Mouse (Mus musculus) midbrain, embryonic 10.5 days (tissue): Measurements from ENCODE around the gene Bag2. TPM values are rescaled to one million over a fixed set of nuclear protein-coding genes. Genes with fewer than 3 reads are reported as not detected.
"Not testable (repeated sequence)": the region's sequence is repeated elsewhere in the genome, so short reads cannot be mapped to it uniquely, and the experiment has no call there.

ENCODE experiments used
- DNase-seq: peaks from one replicate; pipeline ENCODE4 v3.0.0-alpha.2; 2017; ENCODE audit warnings: low spot score
- H3K27ac ChIP-seq: fragments of 300-500 bp; sonication (generic); replicated peaks from 2 replicates; pipeline ENCODE4 v1.5.1; 2016; ENCODE audit warnings: mild to moderate bottlenecking
- H3K27me3 ChIP-seq: fragments of 300-500 bp; sonication (generic); 2 replicates; pipeline ENCODE4 v1.6.1; 2016; ENCODE audit warnings: low read depth, mild to moderate bottlenecking; ENCODE audit not compliant: poor library complexity, severe bottlenecking
- H3K36me3 ChIP-seq: fragments of 300-500 bp; sonication (generic); 2 replicates; pipeline ENCODE4 v1.6.1; 2016; ENCODE audit warnings: mild to moderate bottlenecking, moderate library complexity
- H3K4me1 ChIP-seq: fragments of 300-500 bp; sonication (generic); 2 replicates; pipeline ENCODE4 v1.6.1; 2016
- H3K4me3 ChIP-seq: fragments of 300-500 bp; sonication (generic); 2 replicates; pipeline ENCODE4 v1.5.1; 2016; ENCODE audit warnings: mild to moderate bottlenecking, moderate library complexity
- H3K9me3 ChIP-seq: fragments of 300-500 bp; sonication (generic); replicated peaks from 2 replicates; pipeline ENCODE4 v1.6.1; 2016; ENCODE audit warnings: mild to moderate bottlenecking
- WGBS: fragments of 180-500 bp; shearing (Covaris S2); methylation state at CpG from one replicate; pipeline ENCODE4 v1.1.7; 2016; 5-methylcytosine and 5-hydroxymethylcytosine counted together
- polyA plus RNA-seq: library from polyadenylated mRNA; unstranded; fragments of >200 nt; fragmentation: Nextera tagmentation; extraction: Ambion mirVana; gene quantifications from 2 replicates; pipeline ENCODE4 v1.2.1, GENCODE M21; 2016

The Bag2 gene
- polyA plus RNA-seq, 1 experiment from 2014 or later, result 52.2 TPM

DNA sequence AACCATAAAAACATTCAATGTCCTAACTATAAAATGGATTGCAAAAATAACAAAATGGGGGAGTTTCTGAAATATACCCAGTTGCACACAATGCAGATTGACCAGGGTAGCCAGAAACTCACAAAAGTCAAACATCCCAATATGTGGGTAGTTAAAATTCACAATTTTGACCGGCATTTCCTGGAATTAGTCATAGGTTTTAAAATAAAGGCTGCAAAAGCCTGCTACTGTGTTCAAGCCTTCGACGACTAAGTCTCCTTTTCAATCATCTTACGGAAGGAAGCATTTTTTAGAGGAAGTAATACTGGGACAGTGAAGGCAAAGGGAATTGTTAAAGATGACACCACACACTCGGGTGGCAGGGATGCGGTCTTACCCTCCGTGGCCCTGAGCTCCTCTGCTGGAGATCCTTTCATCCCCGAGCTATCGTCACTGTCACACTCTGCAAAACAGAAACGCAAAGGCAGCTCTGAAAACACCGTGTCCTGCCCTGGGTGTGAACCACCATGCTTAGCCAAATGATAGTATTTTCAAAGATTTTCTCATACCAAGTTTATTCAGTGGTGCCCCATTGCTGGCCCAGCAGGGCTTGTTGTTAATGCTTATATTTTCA lies 8.0 kb upstream of the Bag2 start:
- peaks cover 3% of the 10 kb centered on the region; the same call in 1 of the 2 replicates for H3K4me1 ChIP-seq
- no peak overlapping the region for H3K27ac ChIP-seq
- H3K27me3 ChIP-seq, result no peaks in the 10 kb centered on the region
- peaks cover 59% of the 10 kb centered on the region for H3K36me3 ChIP-seq
- H3K9me3 ChIP-seq, result no peaks in the 10 kb centered on the region
- DNase-seq, result no peak
- no peak overlapping the region for H3K4me3 ChIP-seq
- WGBS, result 87% methylated on average over 11 of the region's 11 CpGs

DNA sequence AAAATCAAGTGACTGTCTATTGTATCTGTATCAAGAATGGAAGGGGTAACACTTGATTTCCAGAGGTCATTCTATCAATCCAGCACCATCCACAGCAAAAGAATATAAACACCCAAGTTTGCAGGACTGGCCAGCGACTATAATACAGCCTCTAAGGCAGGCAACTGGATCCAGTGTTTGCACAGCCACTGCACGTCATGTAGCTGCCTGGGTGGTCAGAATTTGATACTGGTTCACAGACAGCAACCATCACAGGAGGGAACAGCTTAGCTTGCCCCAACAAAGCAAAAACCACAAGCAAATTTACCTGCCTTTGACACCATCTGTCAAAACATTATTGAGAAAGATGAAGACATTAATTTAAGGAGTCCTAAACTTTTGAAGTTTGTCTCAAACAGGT lies 6.2 kb upstream of the Bag2 start:
- H3K4me1 ChIP-seq, result peaks cover 3% of the 10 kb centered on the region; the same call in 1 of the 2 replicates
- H3K4me3 ChIP-seq, result no peak overlapping the region
- no peak overlapping the region for H3K27ac ChIP-seq
- H3K9me3 ChIP-seq, result no peaks in the 10 kb centered on the region
- WGBS, result 69% methylated on average over 2 of the region's 2 CpGs
- no peak for DNase-seq
- H3K27me3 ChIP-seq, result no peaks in the 10 kb centered on the region
- peaks cover 55% of the 10 kb centered on the region for H3K36me3 ChIP-seq

DNA sequence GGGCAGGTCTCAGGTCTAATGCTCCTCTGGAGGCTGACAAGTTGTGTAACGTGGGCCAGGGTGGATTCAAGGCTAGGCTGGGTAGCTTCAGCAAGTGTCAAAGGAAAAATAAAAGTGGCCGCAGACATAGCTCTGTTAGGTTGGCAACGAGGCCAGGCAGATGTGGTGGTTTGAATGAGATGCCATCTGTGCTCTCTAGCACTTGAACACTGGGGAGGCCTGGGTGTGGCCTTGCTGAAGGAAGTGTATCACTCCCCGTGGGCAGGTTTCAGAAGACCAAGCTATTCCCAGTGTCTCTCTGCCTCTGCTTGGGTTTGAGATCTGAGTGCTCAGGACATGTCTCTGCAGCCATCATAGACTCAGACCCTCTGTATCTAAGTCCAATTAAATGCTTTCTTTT lies 893 bp upstream of the Bag2 start:
- 66% methylated on average over 4 of the region's 4 CpGs for WGBS
- no peak overlapping the region for H3K27ac ChIP-seq
- DNase-seq, result no peak
- H3K36me3 ChIP-seq, result peaks cover 38% of the 10 kb centered on the region
- H3K27me3 ChIP-seq, result no peaks in the 10 kb centered on the region
- H3K9me3 ChIP-seq, result no peaks in the 10 kb centered on the region; the same call in 1 of the 2 replicates
- H3K4me3 ChIP-seq, result no peak overlapping the region; the same call in 1 of the 2 replicates
- H3K4me1 ChIP-seq, result peaks cover 25% of the 10 kb centered on the region

DNA sequence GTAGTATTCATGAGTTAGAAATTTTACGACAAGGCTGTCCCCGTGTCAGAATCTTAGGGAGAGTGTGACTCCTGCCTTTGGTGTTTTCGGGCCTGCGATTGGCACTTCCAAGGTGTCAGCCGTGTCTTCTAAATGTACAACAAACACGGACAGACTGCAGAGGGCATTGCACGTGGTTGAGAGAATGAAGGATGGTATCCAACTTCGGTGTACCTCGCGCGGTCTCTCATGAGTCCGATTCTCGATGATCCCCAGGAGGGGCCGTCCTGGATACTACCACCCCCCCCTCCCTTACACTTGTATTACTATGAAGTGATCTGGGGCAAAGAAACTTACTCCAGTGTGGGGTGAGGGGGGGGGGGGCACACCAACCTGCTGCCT lies 572 bp downstream of the Bag2 start:
- Histone ChIP-seq H3K27ac (peak overlapping the region; percentile 89), H3K9me3 (no peaks in the 10 kb centered on the region; the same call in 1 of the 2 replicates), H3K36me3 (peaks cover 36% of the 10 kb centered on the region), H3K4me3 (peak overlapping the region; percentile 73), H3K4me1 (peaks cover 25% of the 10 kb centered on the region), H3K27me3 (no peaks in the 10 kb centered on the region)
- WGBS, result 16% methylated on average over 14 of the region's 14 CpGs
- DNase-seq, result no peak

DNA sequence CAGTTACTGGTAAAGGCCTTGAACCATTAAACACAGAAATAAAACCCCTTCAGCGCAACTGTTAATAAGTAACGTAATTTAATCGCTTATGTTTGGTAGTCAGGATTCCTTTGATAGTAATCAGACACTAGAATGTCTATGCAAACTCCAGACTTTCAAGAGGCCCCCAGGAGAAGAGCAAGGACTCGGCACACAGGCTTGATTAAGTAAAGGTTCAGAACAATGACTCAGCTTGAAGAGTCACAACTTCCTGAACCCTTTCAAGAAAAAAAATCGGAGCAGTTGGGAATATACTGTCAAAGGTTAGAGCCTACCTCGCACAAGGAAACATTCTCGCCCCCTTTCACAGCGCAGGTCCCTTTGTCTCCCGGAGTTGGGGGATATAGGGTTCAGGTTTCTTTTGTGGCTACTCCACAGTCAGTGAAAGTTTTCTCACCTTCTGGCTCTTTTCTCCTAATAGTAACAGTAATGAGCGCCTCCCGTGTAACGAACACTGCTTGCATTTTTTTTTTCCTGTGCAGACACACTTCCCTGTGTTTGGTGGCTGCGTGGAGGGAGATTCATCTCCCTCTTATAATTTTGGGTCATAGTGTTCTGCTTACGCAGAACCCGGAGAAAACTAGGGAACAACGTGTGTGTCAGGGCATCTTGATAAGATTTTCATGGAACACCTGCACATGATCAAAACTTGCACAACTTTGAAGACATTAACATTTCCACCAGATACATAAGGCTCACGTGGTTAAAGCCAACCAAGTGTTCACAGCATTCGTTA lies 1.1 kb downstream of the Bag2 start:
- Histone ChIP-seq H3K4me3 (peak overlapping the region; percentile 73), H3K27ac (no peak overlapping the region), H3K4me1 (peaks cover 25% of the 10 kb centered on the region), H3K9me3 (no peaks in the 10 kb centered on the region; the same call in 1 of the 2 replicates), H3K27me3 (no peaks in the 10 kb centered on the region), H3K36me3 (peaks cover 32% of the 10 kb centered on the region)
- no peak for DNase-seq
- WGBS, result 47% methylated on average over 18 of the region's 18 CpGs

DNA sequence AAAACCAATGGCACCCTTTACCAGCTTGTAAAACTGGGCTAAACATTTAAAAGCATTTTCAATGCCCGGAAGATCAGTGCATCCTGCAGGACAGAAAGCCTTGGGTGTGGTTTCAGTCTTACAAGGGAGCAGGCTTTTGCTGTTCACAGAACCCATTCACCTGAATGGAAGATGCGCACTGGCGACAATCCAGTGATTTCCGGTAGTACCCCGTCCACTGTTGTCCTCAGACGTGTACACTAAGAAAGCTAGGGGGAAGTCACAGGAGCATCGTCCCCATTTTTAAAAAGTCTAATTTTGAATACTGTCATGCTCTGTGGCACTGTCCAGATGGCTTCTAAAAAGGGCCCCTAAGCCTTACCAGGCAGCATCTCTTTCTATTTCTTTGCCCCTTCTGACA lies 1.8 kb downstream of the Bag2 start:
- Histone ChIP-seq H3K27me3 (no peaks in the 10 kb centered on the region), H3K27ac (no peak overlapping the region), H3K36me3 (peaks cover 32% of the 10 kb centered on the region), H3K4me3 (no peak overlapping the region), H3K9me3 (no peaks in the 10 kb centered on the region; the same call in 1 of the 2 replicates), H3K4me1 (peaks cover 25% of the 10 kb centered on the region)
- DNase-seq, result no peak
- 88% methylated on average over 7 of the region's 7 CpGs for WGBS

DNA sequence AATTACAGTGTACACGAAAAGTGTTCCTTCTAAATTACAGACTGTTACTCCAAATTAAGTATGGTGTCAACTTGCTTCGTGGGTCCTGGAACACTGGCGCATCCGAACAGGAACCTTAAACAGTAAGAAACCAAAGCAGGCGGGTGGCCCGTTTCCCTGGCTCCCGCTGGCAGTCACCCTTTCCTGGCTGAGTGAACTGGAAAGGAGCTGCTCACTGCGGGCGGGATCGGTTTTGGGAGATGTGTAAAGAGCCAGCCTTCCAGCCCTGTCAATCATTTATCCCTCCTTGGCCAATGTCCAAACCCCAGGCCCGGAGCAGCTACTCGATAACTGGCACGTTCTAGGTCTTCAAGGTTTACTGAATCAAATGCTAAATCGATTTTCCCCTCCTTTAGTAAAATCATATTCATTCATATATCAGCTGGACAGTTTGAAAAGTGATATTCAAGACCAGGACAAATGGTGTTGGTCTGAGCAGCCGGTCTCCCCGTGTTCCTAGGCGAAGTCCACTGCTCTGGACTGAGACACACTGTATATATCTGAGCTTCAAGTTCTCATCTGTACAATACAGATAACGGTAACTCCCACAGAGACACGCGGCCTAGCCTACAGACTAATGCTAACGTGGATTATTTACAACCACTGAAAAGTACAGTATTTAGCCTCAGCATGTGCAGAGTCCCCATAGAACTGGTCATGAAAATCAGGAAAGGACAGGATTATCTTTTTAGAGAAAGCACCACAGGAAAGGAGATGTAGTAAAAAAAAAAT lies 2.4 kb downstream of the Bag2 start:
- Histone ChIP-seq H3K27me3 (no peaks in the 10 kb centered on the region), H3K9me3 (no peaks in the 10 kb centered on the region; the same call in 1 of the 2 replicates), H3K4me3 (no peak overlapping the region), H3K4me1 (peaks cover 25% of the 10 kb centered on the region), H3K27ac (no peak overlapping the region), H3K36me3 (peaks cover 25% of the 10 kb centered on the region)
- WGBS, result 93% methylated on average over 21 of the region's 21 CpGs
- no peak for DNase-seq

DNA sequence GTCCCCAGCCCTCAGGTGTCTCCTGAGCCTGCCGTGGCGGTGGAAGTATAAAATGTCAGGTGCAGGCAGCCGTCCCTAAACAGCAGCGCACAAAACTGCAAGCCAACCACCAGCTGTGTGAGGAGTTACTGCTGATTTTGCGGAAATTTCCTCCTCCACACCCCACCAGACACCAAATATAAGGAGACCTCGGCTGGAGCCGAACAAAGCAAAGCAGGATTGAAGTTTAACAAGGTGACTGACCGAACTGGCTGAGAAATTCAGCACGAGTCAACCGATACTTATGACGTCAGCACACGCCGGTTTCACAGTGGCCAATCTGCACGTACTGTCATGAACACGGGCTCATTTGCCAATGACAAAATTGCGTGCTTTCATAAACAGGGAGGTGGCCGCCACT lies 3.5 kb downstream of the Bag2 start:
- DNase-seq, result no peak
- no peak overlapping the region for H3K27ac ChIP-seq
- no peak overlapping the region for H3K4me3 ChIP-seq
- 96% methylated on average over 17 of the region's 17 CpGs for WGBS
- H3K36me3 ChIP-seq, result peaks cover 19% of the 10 kb centered on the region
- H3K27me3 ChIP-seq, result no peaks in the 10 kb centered on the region
- H3K4me1 ChIP-seq, result peaks cover 25% of the 10 kb centered on the region
- no peaks in the 10 kb centered on the region; the same call in 1 of the 2 replicates for H3K9me3 ChIP-seq

DNA sequence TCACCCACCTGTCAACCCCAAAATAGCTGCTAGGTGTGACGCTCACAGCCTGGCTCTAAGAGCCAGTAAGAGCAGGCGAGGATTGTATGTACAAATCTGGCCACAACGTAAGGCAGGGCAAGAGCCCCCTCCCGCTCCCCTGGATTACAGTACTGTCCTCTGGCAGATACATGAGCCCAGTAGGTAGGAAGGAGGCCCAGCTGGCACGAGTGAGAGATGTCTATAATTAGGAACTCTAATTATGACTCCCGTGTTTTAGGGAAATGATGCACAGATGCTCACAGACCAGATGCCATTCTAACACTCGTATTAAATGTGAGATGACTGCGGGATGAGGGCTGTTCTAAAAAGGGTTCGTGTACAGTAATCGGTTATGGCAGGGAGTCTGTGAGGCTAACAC lies 6.3 kb downstream of the Bag2 start:
- 95% methylated on average over 10 of the region's 10 CpGs for WGBS

DNA sequence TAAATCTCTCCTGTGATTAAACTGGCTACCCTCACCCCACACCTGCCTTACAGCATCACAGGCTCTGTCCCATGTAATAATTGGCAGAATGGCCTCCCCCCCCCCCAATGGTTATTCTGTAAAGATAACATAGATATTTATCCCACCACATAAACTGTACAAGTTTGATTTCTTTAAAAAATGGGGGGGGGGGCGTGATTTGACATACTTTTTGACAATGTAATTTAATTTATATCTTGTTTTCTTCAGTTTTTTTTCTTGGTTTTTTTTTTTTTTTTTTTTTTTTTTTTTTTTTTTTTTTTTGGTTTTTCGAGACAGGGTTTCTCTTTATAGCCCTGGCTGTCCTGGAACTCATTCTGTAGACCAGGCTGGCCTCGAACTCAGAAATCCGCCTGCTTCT lies 7.9 kb downstream of the Bag2 start:
- peaks cover 55% of the 10 kb centered on the region for H3K36me3 ChIP-seq
- H3K9me3 ChIP-seq, H3K27ac ChIP-seq, H3K27me3 ChIP-seq, H3K4me3 ChIP-seq, H3K4me1 ChIP-seq, DNase-seq: not testable (repeated sequence)
- WGBS, result 83% methylated on average over 4 of the region's 4 CpGs

More for the DNA sequence above, 6.3 kb downstream of the Bag2 start:
- Histone ChIP-seq H3K9me3 (no peaks in the 10 kb centered on the region; the same call in 1 of the 2 replicates), H3K4me3 (no peak overlapping the region), H3K27me3 (no peaks in the 10 kb centered on the region), H3K27ac (no peak overlapping the region), H3K36me3 (peaks cover 41% of the 10 kb centered on the region), H3K4me1 (peaks cover 6% of the 10 kb centered on the region)
- DNase-seq, result no peak

DNA sequence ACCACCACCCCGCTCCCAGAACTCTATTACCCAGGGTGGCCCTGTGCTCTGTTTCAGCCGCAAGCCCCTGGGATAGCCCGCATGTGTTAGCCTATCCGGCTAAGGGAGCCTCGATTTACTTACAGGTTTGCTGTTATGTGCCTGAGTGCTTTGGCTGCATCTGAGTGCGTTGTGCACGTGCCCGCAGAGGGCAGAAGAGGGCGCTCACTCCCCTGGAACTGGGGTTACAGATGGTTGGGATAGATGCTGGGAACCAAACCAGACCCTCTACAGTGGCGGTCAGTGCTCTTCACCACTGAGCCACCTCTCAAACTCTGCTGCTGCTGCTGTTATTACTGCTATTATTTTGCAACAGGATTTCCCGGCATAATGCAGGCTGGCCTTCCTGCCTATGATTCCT lies 8.5 kb downstream of the Bag2 start:
- WGBS, result 92% methylated on average over 11 of the region's 11 CpGs
- Histone ChIP-seq H3K27me3 (no peaks in the 10 kb centered on the region), H3K9me3 (no peaks in the 10 kb centered on the region), H3K36me3 (peaks cover 56% of the 10 kb centered on the region), H3K27ac (no peak overlapping the region), H3K4me3 (no peak overlapping the region), H3K4me1 (no peaks in the 10 kb centered on the region)
- DNase-seq, result no peak

DNA sequence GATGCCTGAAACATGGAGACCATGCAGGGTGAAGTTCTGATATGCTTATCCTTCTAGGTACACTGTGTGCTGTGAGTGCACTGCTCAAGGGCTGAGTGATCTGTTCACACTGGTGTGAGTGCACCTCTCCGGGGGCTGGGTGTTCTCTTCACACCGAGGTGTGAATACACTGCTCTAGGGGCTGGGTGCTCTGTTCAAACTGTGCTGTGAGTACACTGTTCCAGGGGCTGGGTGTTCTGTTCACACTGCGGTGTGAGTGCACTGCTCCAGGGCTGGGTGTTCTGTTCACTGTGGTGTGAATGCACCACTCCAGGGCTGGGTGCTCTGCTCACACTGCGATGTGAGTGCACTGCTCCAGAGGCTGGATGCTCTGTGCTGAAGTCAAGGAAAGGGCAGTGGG lies 11.7 kb downstream of the Bag2 start:
- Histone ChIP-seq H3K27me3 (no peaks in the 10 kb centered on the region), H3K36me3 (peaks cover 61% of the 10 kb centered on the region), H3K4me1 (no peaks in the 10 kb centered on the region), H3K4me3 (no peak overlapping the region), H3K27ac (no peak overlapping the region), H3K9me3 (no peaks in the 10 kb centered on the region)
- no peak for DNase-seq
- WGBS, result 94% methylated on average over 4 of the region's 4 CpGs

DNA sequence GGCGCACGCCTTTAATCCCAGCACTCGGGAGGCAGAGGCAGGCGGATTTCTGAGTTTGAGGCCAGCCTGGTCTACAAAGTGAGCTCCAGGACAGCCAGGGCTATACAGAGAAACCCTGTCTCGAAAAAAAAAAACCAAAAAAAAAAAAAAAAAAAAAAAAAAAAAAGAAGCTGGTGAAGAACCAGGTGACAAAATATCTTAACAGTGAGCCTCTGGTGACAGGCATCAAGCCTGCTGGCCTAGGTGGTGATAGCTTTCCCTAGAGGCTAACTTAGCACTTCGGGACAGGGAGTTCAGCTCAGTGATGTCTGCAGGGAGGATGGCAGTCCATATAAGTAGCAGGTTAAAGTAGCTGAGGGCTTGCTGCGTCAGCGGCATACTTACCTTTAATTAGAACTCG lies 12.8 kb downstream of the Bag2 start:
- not testable (repeated sequence) for H3K4me3 ChIP-seq, H3K27ac ChIP-seq, DNase-seq, H3K9me3 ChIP-seq, H3K27me3 ChIP-seq, H3K4me1 ChIP-seq
- H3K36me3 ChIP-seq, result peaks cover 72% of the 10 kb centered on the region
- WGBS, result 92% methylated on average over 8 of the region's 9 CpGs
